Mouse (Mus musculus): ENCODE results near the gene Olfr464. TPM values are rescaled to one million over a fixed set of nuclear protein-coding genes. Genes with fewer than 3 reads are reported as not detected.

Olfr464 gene
- not detected in 2 replicates for total RNA-seq (2014; fragmentation: Nextera tagmentation)
- 0.29 TPM in 1 of 2 replicates, not detected in the other for total RNA-seq (2017)
- polyA plus RNA-seq (2012): not detected in 2 replicates

- Histone ChIP-seq H3K9me3 (replicated peaks) (no peaks in the 10 kb centered on the region), H3K36me3 (replicated peaks) (no peaks in the 10 kb centered on the region), H3K4me3 (ENCODE audit: low read depth, low read length) (no peak within 1 kb of the TSS), H3K27me3 (ENCODE audit: insufficient read depth, low read length) (no peaks in the 10 kb centered on the region), H3K4me1 (ENCODE audit: insufficient read depth, low read depth, low read length) (no peaks in the 10 kb centered on the region)
- TF ChIP-seq TAL1 (conservative IDR thresholded peaks at IDR 0.05; ENCODE audit: low read depth, low read length): no peak
- TF ChIP-seq GATA2 (IDR thresholded peaks at IDR 0.05; ENCODE audit: borderline replicate concordance, low read depth, low read length): no peak
- no peak for TF ChIP-seq GATA1 (IDR thresholded peaks at IDR 0.05; ENCODE audit: borderline replicate concordance, low read length)
- TF ChIP-seq CTCF (IDR thresholded peaks at IDR 0.05; ENCODE audit: low read depth, low read length): no peak
- no peak for TF ChIP-seq POLR2AphosphoS5 (IDR thresholded peaks at IDR 0.05; ENCODE audit: insufficient replicate concordance, low read depth, low read length)
- DNase-seq (ENCODE audit: low spot score): peak; percentile 6
- ATAC-seq (ENCODE audit: extremely low read depth, insufficient number of reproducible peaks, low FRiP score, poor library complexity, severe bottlenecking): no peak
These were observed at the start of gene Olfr464 for GRCm38 (mm10) chr11:87920966-87921365. Gene Olfr464 (minus strand): TSS chr11:87920967.

GRCm38 (mm10) chr11:87968356-87969122, 47.8 kb upstream of the Olfr464 start:
- H3K4me3 ChIP-seq (ENCODE audit: low read depth, low read length): no peak overlapping the region
- TF ChIP-seq TAL1 (conservative IDR thresholded peaks at IDR 0.05; ENCODE audit: low read depth, low read length) (no peak), GATA1 (IDR thresholded peaks at IDR 0.05; ENCODE audit: borderline replicate concordance, low read length) (no peak), POLR2AphosphoS5 (IDR thresholded peaks at IDR 0.05; ENCODE audit: insufficient replicate concordance, low read depth, low read length) (no peak), GATA2 (IDR thresholded peaks at IDR 0.05; ENCODE audit: borderline replicate concordance, low read depth, low read length) (no peak), CTCF (IDR thresholded peaks at IDR 0.05; ENCODE audit: low read depth, low read length) (no peak)
- no peaks in the 10 kb centered on the region for H3K9me3 ChIP-seq (replicated peaks)
- DNase-seq (ENCODE audit: low spot score) (no peak), ATAC-seq (ENCODE audit: extremely low read depth, insufficient number of reproducible peaks, low FRiP score, poor library complexity, severe bottlenecking) (no peak)
- H3K4me1 ChIP-seq (ENCODE audit: insufficient read depth, low read depth, low read length): peaks cover 14% of the 10 kb centered on the region
- H3K36me3 ChIP-seq (replicated peaks): no peaks in the 10 kb centered on the region
- H3K27me3 ChIP-seq (ENCODE audit: insufficient read depth, low read length): peaks cover 24% of the 10 kb centered on the region

GRCm38 (mm10) chr11:87967692-87968289, 47.0 kb upstream of the Olfr464 start:
- DNase-seq (ENCODE audit: low spot score) (peak; percentile 59), ATAC-seq (ENCODE audit: extremely low read depth, insufficient number of reproducible peaks, low FRiP score, poor library complexity, severe bottlenecking) (no peak)
- Histone ChIP-seq H3K27me3 (ENCODE audit: insufficient read depth, low read length) (peaks cover 19% of the 10 kb centered on the region), H3K4me1 (ENCODE audit: insufficient read depth, low read depth, low read length) (peaks cover 14% of the 10 kb centered on the region), H3K36me3 (replicated peaks) (no peaks in the 10 kb centered on the region), H3K9me3 (replicated peaks) (no peaks in the 10 kb centered on the region), H3K4me3 (ENCODE audit: low read depth, low read length) (no peak overlapping the region; the same call in 1 of the 2 replicates)
- peak; percentile 94 for TF ChIP-seq CTCF (IDR thresholded peaks at IDR 0.05; ENCODE audit: low read depth, low read length)
- no peak for TF ChIP-seq POLR2AphosphoS5 (IDR thresholded peaks at IDR 0.05; ENCODE audit: insufficient replicate concordance, low read depth, low read length)

- no peak for ATAC-seq (ENCODE audit: extremely low read depth, insufficient number of reproducible peaks, low FRiP score, poor library complexity, severe bottlenecking)
These were observed 45.4 kb upstream of the Olfr464 start for GRCm38 (mm10) chr11:87966214-87966613.

GRCm38 (mm10) chr11:87965293-87965692, 44.5 kb upstream of the Olfr464 start:
- H3K4me1 ChIP-seq (ENCODE audit: insufficient read depth, low read depth, low read length): peaks cover 14% of the 10 kb centered on the region
- TF ChIP-seq CTCF (IDR thresholded peaks at IDR 0.05; ENCODE audit: low read depth, low read length) (no peak), GATA2 (IDR thresholded peaks at IDR 0.05; ENCODE audit: borderline replicate concordance, low read depth, low read length) (no peak), TAL1 (conservative IDR thresholded peaks at IDR 0.05; ENCODE audit: low read depth, low read length) (no peak), POLR2AphosphoS5 (IDR thresholded peaks at IDR 0.05; ENCODE audit: insufficient replicate concordance, low read depth, low read length) (no peak), GATA1 (IDR thresholded peaks at IDR 0.05; ENCODE audit: borderline replicate concordance, low read length) (no peak)
- no peak for ATAC-seq (ENCODE audit: extremely low read depth, insufficient number of reproducible peaks, low FRiP score, poor library complexity, severe bottlenecking)
- DNase-seq (ENCODE audit: low spot score): no peak
- H3K4me3 ChIP-seq (ENCODE audit: low read depth, low read length): no peak overlapping the region
- H3K36me3 ChIP-seq (replicated peaks): no peaks in the 10 kb centered on the region
- peaks cover 11% of the 10 kb centered on the region for H3K27me3 ChIP-seq (ENCODE audit: insufficient read depth, low read length)
- H3K9me3 ChIP-seq (replicated peaks): no peaks in the 10 kb centered on the region

More at GRCm38 (mm10) chr11:87966214-87966613, 45.4 kb upstream of the Olfr464 start:
- TF ChIP-seq POLR2AphosphoS5 (IDR thresholded peaks at IDR 0.05; ENCODE audit: insufficient replicate concordance, low read depth, low read length) (no peak), CTCF (IDR thresholded peaks at IDR 0.05; ENCODE audit: low read depth, low read length) (no peak), TAL1 (conservative IDR thresholded peaks at IDR 0.05; ENCODE audit: low read depth, low read length) (no peak), GATA1 (IDR thresholded peaks at IDR 0.05; ENCODE audit: borderline replicate concordance, low read length) (no peak), GATA2 (IDR thresholded peaks at IDR 0.05; ENCODE audit: borderline replicate concordance, low read depth, low read length) (no peak)
- peaks cover 14% of the 10 kb centered on the region for H3K4me1 ChIP-seq (ENCODE audit: insufficient read depth, low read depth, low read length)
- no peak for DNase-seq (ENCODE audit: low spot score)
- no peaks in the 10 kb centered on the region for H3K9me3 ChIP-seq (replicated peaks)
- no peak overlapping the region for H3K4me3 ChIP-seq (ENCODE audit: low read depth, low read length)
- no peaks in the 10 kb centered on the region for H3K36me3 ChIP-seq (replicated peaks)
- H3K27me3 ChIP-seq (ENCODE audit: insufficient read depth, low read length): peaks cover 18% of the 10 kb centered on the region

GRCm38 (mm10) chr11:87957066-87957465, 36.3 kb upstream of the Olfr464 start:
- H3K9me3 ChIP-seq (replicated peaks): no peaks in the 10 kb centered on the region
- no peak for DNase-seq (ENCODE audit: low spot score)
- peaks cover 3% of the 10 kb centered on the region; the same call in 1 of the 2 replicates for H3K27me3 ChIP-seq (ENCODE audit: insufficient read depth, low read length)
- no peaks in the 10 kb centered on the region for H3K36me3 ChIP-seq (replicated peaks)
- H3K4me3 ChIP-seq (ENCODE audit: low read depth, low read length): no peak overlapping the region
- no peaks in the 10 kb centered on the region for H3K4me1 ChIP-seq (ENCODE audit: insufficient read depth, low read depth, low read length)
- no peak for TF ChIP-seq CTCF (IDR thresholded peaks at IDR 0.05; ENCODE audit: low read depth, low read length)
- no peak for TF ChIP-seq GATA2 (IDR thresholded peaks at IDR 0.05; ENCODE audit: borderline replicate concordance, low read depth, low read length)
- TF ChIP-seq POLR2AphosphoS5 (IDR thresholded peaks at IDR 0.05; ENCODE audit: insufficient replicate concordance, low read depth, low read length): no peak
- TF ChIP-seq TAL1 (conservative IDR thresholded peaks at IDR 0.05; ENCODE audit: low read depth, low read length): no peak
- TF ChIP-seq GATA1 (IDR thresholded peaks at IDR 0.05; ENCODE audit: borderline replicate concordance, low read length): no peak
- no peak for ATAC-seq (ENCODE audit: extremely low read depth, insufficient number of reproducible peaks, low FRiP score, poor library complexity, severe bottlenecking)

Measured in G1E (cell line).